Mouse (Mus musculus): ENCODE results near the gene Vcan.

Gene Vcan

DNA sequence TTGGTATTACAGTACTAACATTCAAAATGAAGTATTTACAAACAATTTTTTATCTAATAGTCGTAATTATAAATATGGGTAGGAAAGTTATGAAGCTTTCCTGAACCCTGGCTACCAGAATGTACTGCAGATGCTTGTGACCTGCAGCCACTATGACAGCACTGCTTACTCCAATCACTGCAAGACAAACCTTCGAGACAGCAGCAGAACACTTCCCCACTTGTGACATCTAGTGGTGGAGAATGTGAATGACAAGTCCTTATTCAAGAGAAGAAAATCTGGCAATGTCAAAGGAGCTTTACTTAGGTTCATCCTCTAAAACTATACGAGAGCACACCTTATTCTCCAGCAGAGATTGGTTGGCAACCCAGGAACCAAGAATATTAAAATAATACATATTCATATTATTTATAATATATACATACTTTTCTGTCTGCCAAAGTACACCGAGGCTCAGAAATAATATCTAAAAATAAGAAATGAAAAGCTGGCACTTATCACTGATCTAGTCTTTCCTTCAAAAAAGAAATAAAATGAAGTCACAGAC is 108.1 kb downstream of the Vcan start:
- ATAC-seq (ENCODE audit: insufficient number of reproducible peaks, low FRiP score, low TSS enrichment) = peak; percentile 56; the same call in 1 of the 2 replicates

DNA sequence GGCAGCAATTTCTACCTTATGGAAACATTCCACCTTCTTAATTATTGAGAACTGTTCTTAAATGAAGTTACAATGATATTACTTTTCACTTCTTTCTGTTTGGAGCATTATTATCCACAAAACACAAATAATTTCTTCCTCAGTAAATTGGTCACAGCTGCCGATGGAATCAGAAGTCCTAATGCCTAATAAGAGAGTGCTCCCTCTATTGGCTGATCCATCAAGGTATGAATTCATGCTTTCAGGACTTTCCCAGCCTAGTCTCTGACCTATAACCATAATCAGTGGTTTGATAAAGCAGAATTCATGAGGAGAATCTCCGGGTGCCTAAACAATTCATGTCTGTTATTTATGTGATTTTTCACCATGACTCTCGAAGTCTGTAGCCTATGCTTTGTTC is 123.2 kb downstream of the Vcan start:
- ATAC-seq (ENCODE audit: insufficient number of reproducible peaks, low FRiP score, low TSS enrichment) = no peak

DNA sequence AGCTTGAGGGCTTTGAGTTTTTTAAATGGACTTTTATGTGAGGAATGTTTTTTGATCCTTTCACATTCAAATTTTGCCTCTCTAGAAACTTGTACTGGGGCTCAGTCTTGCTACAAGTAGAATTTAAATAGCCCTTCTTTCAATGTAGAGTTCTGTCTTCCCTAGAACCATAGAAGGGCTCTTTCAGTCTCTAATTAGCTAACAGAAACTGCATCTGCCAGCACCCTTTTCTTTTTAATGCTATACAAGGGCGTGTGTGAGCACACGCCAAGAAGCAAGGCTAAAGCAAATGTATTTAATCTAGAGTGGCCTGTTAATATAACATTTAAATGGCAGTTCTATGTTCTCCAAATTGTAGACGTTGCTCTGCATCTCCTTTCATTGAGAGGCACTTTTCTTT is 134.9 kb downstream of the Vcan start:
- no peak for ATAC-seq (ENCODE audit: insufficient number of reproducible peaks, low FRiP score, low TSS enrichment)
